Mouse (Mus musculus) liver, adult 2 months (tissue): ENCODE data around the gene Tet1.

ENCODE experiments used
- CTCF ChIP-seq: fragments of 200-500 bp; IDR thresholded peaks from 2 replicates; pipeline ENCODE4 v1.5.1; 2011; ENCODE audit warnings: low read depth, low read length, control low read depth
- POLR2A ChIP-seq: fragments of 200-500 bp; IDR thresholded peaks from 2 replicates; pipeline ENCODE4 v1.6.1; 2011; ENCODE audit warnings: low read length, control low read depth; ENCODE audit not compliant: insufficient read depth; ENCODE audit errors: extremely low read depth

- TF ChIP-seq CTCF: no peak
- TF ChIP-seq POLR2A: no peak
Observed at GRCm38 (mm10) chr10:62896035-62896434, 12.8 kb downstream of the Tet1 start.
